Mouse (Mus musculus) stomach, postnatal 0 days (tissue): ENCODE results near the gene Plch1. TPM values are rescaled to one million over a fixed set of nuclear protein-coding genes. Genes with fewer than 3 reads are reported as not detected.

ENCODE experiments used
- ATAC-seq: fragments of 200-750 bp; cut with Nextera tagmentation; 2 replicates; pipeline ENCODE4 v1.8.0; 2017; ENCODE audit not compliant: low FRiP score, low TSS enrichment
- DNase-seq: peaks from one replicate; pipeline ENCODE4 v3.0.0-alpha.2; 2016; ENCODE audit warnings: low spot score
- H3K27ac ChIP-seq: fragments of 300-500 bp; sonication (generic); replicated peaks from 2 replicates; pipeline ENCODE4 v1.5.1; 2014; ENCODE audit warnings: mild to moderate bottlenecking, control low read depth
- H3K27me3 ChIP-seq: fragments of 300-500 bp; sonication (generic); 2 replicates; pipeline ENCODE4 v1.6.1; 2014; ENCODE audit warnings: low read length; ENCODE audit not compliant: control insufficient read depth, insufficient read depth
- H3K36me3 ChIP-seq: fragments of 300-500 bp; sonication (generic); 2 replicates; pipeline ENCODE4 v1.6.1; 2014; ENCODE audit warnings: low read length, mixed read lengths; ENCODE audit not compliant: control insufficient read depth, insufficient read depth
- H3K4me1 ChIP-seq: fragments of 300-500 bp; sonication (generic); replicated peaks from 2 replicates; pipeline ENCODE4 v1.6.1; 2014; ENCODE audit warnings: antibody characterized with exemption; ENCODE audit not compliant: control insufficient read depth, insufficient read depth
- H3K4me2 ChIP-seq: fragments of 300-500 bp; sonication (generic); replicated peaks from 2 replicates; pipeline ENCODE4 v1.6.1; 2014; ENCODE audit warnings: low read depth, mild to moderate bottlenecking, control low read depth, moderate library complexity
- H3K4me3 ChIP-seq: fragments of 300-500 bp; sonication (generic); 2 replicates; pipeline ENCODE4 v1.5.1; 2014; ENCODE audit warnings: low read depth, low read length, control low read depth
- H3K9ac ChIP-seq: fragments of 300-500 bp; sonication (generic); 2 replicates; pipeline ENCODE4 v1.6.1; 2014; ENCODE audit warnings: mild to moderate bottlenecking, low read length, control low read depth, mixed read lengths
- H3K9me3 ChIP-seq: fragments of 300-500 bp; sonication (generic); 2 replicates; pipeline ENCODE4 v1.6.1; 2016; ENCODE audit warnings: low read length; ENCODE audit not compliant: control insufficient read depth
- CTCF ChIP-seq: IDR thresholded peaks from 2 replicates; pipeline ENCODE4 v1.5.1; 2016; ENCODE audit warnings: antibody characterized with exemption, low read depth, mild to moderate bottlenecking, moderate library complexity
- EP300 ChIP-seq: optimal IDR thresholded peaks from 2 replicates; pipeline ENCODE3; 2016; ENCODE audit warnings: antibody characterized with exemption
- WGBS: fragments of 180-500 bp; shearing (Covaris S2); extraction: QIAGEN DNeasy Blood & Tissue Kit; methylation state at CpG from one replicate; pipeline ENCODE4 v1.1.7; 2014; 5-methylcytosine and 5-hydroxymethylcytosine counted together
- polyA plus RNA-seq: library from polyadenylated mRNA; unstranded; fragments of >200 nt; fragmentation: Nextera tagmentation; extraction: Ambion mirVana; gene quantifications from 2 replicates; pipeline ENCODE4 v1.2.1, GENCODE M21; 2015

Plch1 gene
- polyA plus RNA-seq, 1 experiment from 2014 or later, result 1.7 TPM

- Histone ChIP-seq H3K4me3 (no peak overlapping the region), H3K27ac (no peak overlapping the region), H3K27me3 (no peaks in the 10 kb centered on the region), H3K4me1 (no peaks in the 10 kb centered on the region), H3K9ac (no peak overlapping the region), H3K4me2 (no peak overlapping the region), H3K36me3 (no peaks in the 10 kb centered on the region), H3K9me3 (no peaks in the 10 kb centered on the region)
- ATAC-seq, result no peak
- no peak for DNase-seq
- TF ChIP-seq CTCF, result no peak
- TF ChIP-seq EP300, result no peak
Observed at GRCm38 (mm10) chr3:63835816-63836215, 63.5 kb downstream of the Plch1 start.

- no peak for TF ChIP-seq CTCF
- TF ChIP-seq EP300, result no peak
- H3K4me1 ChIP-seq, result no peaks in the 10 kb centered on the region
- 24% methylated on average over 1 of the region's 1 CpGs for WGBS
- no peaks in the 10 kb centered on the region for H3K36me3 ChIP-seq
- H3K4me2 ChIP-seq, result no peak overlapping the region
- DNase-seq, result peak; percentile 21
- no peak overlapping the region for H3K27ac ChIP-seq
- no peak overlapping the region for H3K9ac ChIP-seq
- no peaks in the 10 kb centered on the region for H3K27me3 ChIP-seq
- no peak overlapping the region for H3K4me3 ChIP-seq
- H3K9me3 ChIP-seq, result no peaks in the 10 kb centered on the region
- peak; percentile 15; the same call in 1 of the 2 replicates for ATAC-seq
Observed at GRCm38 (mm10) chr3:63823874-63824400, 75.3 kb downstream of the Plch1 start.

- H3K4me1 ChIP-seq, result no peaks in the 10 kb centered on the region
- no peak overlapping the region for H3K4me3 ChIP-seq
- ATAC-seq, result no peak
- H3K27ac ChIP-seq, result no peak overlapping the region
- DNase-seq, result peak; percentile 54
- H3K36me3 ChIP-seq, result no peaks in the 10 kb centered on the region
- TF ChIP-seq CTCF (no peak), EP300 (no peak)
- no peaks in the 10 kb centered on the region for H3K9me3 ChIP-seq
- H3K27me3 ChIP-seq, result no peaks in the 10 kb centered on the region
- H3K4me2 ChIP-seq, result no peak overlapping the region
- no peak overlapping the region for H3K9ac ChIP-seq
Observed at GRCm38 (mm10) chr3:63822631-63823030, 76.6 kb downstream of the Plch1 start.

GRCm38 (mm10) chr3:63815131-63815530 lies 84.1 kb downstream of the Plch1 start:
- no peaks in the 10 kb centered on the region for H3K27me3 ChIP-seq
- H3K9ac ChIP-seq, result no peak overlapping the region
- no peak for TF ChIP-seq CTCF
- no peak for DNase-seq
- no peaks in the 10 kb centered on the region for H3K36me3 ChIP-seq
- no peak overlapping the region for H3K27ac ChIP-seq
- no peak overlapping the region for H3K4me3 ChIP-seq
- no peak overlapping the region for H3K4me2 ChIP-seq
- 23% methylated on average over 3 of the region's 3 CpGs for WGBS
- ATAC-seq, result no peak
- no peaks in the 10 kb centered on the region for H3K9me3 ChIP-seq
- no peaks in the 10 kb centered on the region for H3K4me1 ChIP-seq

- Histone ChIP-seq H3K27ac (peak overlapping the region; percentile 35; the same call in 1 of the 2 replicates), H3K4me3 (no peak overlapping the region), H3K4me2 (no peak overlapping the region), H3K36me3 (no peaks in the 10 kb centered on the region), H3K4me1 (no peaks in the 10 kb centered on the region), H3K9me3 (no peaks in the 10 kb centered on the region), H3K9ac (no peak overlapping the region), H3K27me3 (no peaks in the 10 kb centered on the region)
- ATAC-seq, result peak; percentile 49; the same call in 1 of the 2 replicates
- DNase-seq, result no peak
- no peak for TF ChIP-seq EP300
- TF ChIP-seq CTCF, result no peak
- WGBS, result 45% methylated on average over 1 of the region's 1 CpGs
Observed at GRCm38 (mm10) chr3:63814203-63814602, 85.1 kb downstream of the Plch1 start.

DNA sequence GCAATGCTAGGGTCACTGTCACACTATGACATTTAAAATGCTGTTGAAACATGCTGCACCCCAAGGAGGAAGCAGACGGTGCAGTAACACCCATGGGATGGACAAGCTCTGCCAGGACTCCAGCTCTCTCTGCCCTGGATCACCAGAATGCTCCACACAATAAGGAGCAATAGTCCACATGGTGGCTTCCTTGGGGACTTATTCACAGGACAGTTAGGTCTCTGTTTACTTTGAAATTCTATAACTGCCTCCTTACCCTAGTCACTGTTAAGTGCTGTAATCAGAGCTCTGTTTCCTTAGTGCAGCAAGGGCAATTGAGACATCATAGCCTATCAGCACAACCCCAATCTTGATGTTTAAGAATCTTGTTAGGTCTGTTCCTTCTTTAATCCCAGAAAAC lies 92.4 kb downstream of the Plch1 start:
- Histone ChIP-seq H3K9me3 (no peaks in the 10 kb centered on the region), H3K4me3 (no peak overlapping the region), H3K9ac (no peak overlapping the region), H3K4me1 (no peaks in the 10 kb centered on the region), H3K4me2 (no peak overlapping the region), H3K27ac (no peak overlapping the region), H3K27me3 (no peaks in the 10 kb centered on the region), H3K36me3 (no peaks in the 10 kb centered on the region)
- 55% methylated on average over 1 of the region's 1 CpGs for WGBS
- DNase-seq (no peak), ATAC-seq (no peak)
- TF ChIP-seq EP300, result no peak
- TF ChIP-seq CTCF, result no peak
